Mouse (Mus musculus): ENCODE measurements at regions not wholly inside any gene's neighbourhood (a gene's known extent, or its start where the extent isn't known, plus 50 kb on each side); places are given as distances from the start of the nearest gene placed in this dataset.

- DNase-seq (ENCODE audit: extremely low read depth, low read depth, low spot score) = no peak
- 90% methylated on average over 5 of the region's 5 CpGs for WGBS
- H3K36me3 ChIP-seq (ENCODE audit: control insufficient read depth, insufficient read depth, low read length) = no peaks in the 10 kb centered on the region
- no peak for TF ChIP-seq CTCF (IDR thresholded peaks at IDR 0.05; ENCODE audit: low read depth, low read length)
- TF ChIP-seq POLR2A (IDR thresholded peaks at IDR 0.05; ENCODE audit: extremely low read depth, insufficient read depth, low read length) = no peak
- H3K27me3 ChIP-seq (ENCODE audit: control insufficient read depth, insufficient read depth, low read length) = no peaks in the 10 kb centered on the region
- H3K27ac ChIP-seq (replicated peaks; ENCODE audit: insufficient read depth, low read depth, low read length) = no peak overlapping the region
- H3K9ac ChIP-seq (ENCODE audit: low read depth, low read length) = no peak overlapping the region
- no peak overlapping the region for H3K4me3 ChIP-seq (ENCODE audit: insufficient read depth, low read depth, low read length)
- H3K79me2 ChIP-seq (ENCODE audit: control insufficient read depth, insufficient read depth, low read length) = no peaks in the 10 kb centered on the region
- peaks cover 8% of the 10 kb centered on the region for H3K4me1 ChIP-seq (ENCODE audit: control insufficient read depth, insufficient read depth, low read length)
Observed at GRCm38 (mm10) chr6:6455566-6455965, 122.9 kb downstream of the Sem1 start.

DNA sequence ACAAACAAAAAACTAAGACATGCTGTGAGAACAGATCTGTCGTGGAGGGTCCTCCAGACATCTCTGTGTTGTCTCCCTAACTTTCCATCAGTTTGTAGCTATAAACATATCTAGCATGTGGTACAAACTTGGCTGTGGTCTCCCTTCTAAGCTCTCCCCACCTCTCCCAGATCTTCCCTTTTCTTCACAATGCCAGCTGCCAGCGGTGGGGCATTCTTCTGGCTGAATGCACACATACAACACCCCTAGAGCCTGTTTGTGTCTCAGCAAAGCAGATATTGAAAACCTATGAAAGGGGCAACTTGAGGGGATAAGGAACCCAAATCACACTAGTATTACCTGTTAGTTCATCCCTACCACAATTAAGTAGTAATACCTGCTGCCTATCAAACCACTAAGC is 124.1 kb downstream of the Sem1 start:
- TF ChIP-seq CTCF (IDR thresholded peaks at IDR 0.05; ENCODE audit: low read depth, low read length) (no peak), POLR2A (IDR thresholded peaks at IDR 0.05; ENCODE audit: extremely low read depth, insufficient read depth, low read length) (no peak)
- Histone ChIP-seq H3K9ac (ENCODE audit: low read depth, low read length) (no peak overlapping the region), H3K4me1 (ENCODE audit: control insufficient read depth, insufficient read depth, low read length) (peaks cover 6% of the 10 kb centered on the region; the same call in 1 of the 2 replicates), H3K4me3 (ENCODE audit: insufficient read depth, low read depth, low read length) (no peak overlapping the region), H3K36me3 (ENCODE audit: control insufficient read depth, insufficient read depth, low read length) (no peaks in the 10 kb centered on the region), H3K27me3 (ENCODE audit: control insufficient read depth, insufficient read depth, low read length) (no peaks in the 10 kb centered on the region), H3K27ac (replicated peaks; ENCODE audit: insufficient read depth, low read depth, low read length) (no peak overlapping the region), H3K79me2 (ENCODE audit: control insufficient read depth, insufficient read depth, low read length) (no peaks in the 10 kb centered on the region)
- DNase-seq (ENCODE audit: extremely low read depth, low read depth, low spot score) = no peak
- WGBS = 84% methylated on average over 2 of the region's 2 CpGs

- DNase-seq (ENCODE audit: extremely low read depth, low read depth, low spot score) = no peak
- Histone ChIP-seq H3K79me2 (ENCODE audit: control insufficient read depth, insufficient read depth, low read length) (no peaks in the 10 kb centered on the region), H3K27me3 (ENCODE audit: control insufficient read depth, insufficient read depth, low read length) (no peaks in the 10 kb centered on the region), H3K27ac (replicated peaks; ENCODE audit: insufficient read depth, low read depth, low read length) (no peak overlapping the region), H3K36me3 (ENCODE audit: control insufficient read depth, insufficient read depth, low read length) (no peaks in the 10 kb centered on the region), H3K4me3 (ENCODE audit: insufficient read depth, low read depth, low read length) (no peak overlapping the region), H3K9ac (ENCODE audit: low read depth, low read length) (no peak overlapping the region), H3K4me1 (ENCODE audit: control insufficient read depth, insufficient read depth, low read length) (no peaks in the 10 kb centered on the region)
- no peak for TF ChIP-seq POLR2A (IDR thresholded peaks at IDR 0.05; ENCODE audit: extremely low read depth, insufficient read depth, low read length)
- TF ChIP-seq CTCF (IDR thresholded peaks at IDR 0.05; ENCODE audit: low read depth, low read length) = no peak
- WGBS = 85% methylated on average over 3 of the region's 3 CpGs
Observed at GRCm38 (mm10) chr6:6434855-6435254, 143.6 kb downstream of the Sem1 start.

- no peak overlapping the region for H3K9ac ChIP-seq (ENCODE audit: low read depth, low read length)
- WGBS = 75% methylated on average over 5 of the region's 5 CpGs
- H3K79me2 ChIP-seq (ENCODE audit: control insufficient read depth, insufficient read depth, low read length) = no peaks in the 10 kb centered on the region
- no peaks in the 10 kb centered on the region for H3K27me3 ChIP-seq (ENCODE audit: control insufficient read depth, insufficient read depth, low read length)
- TF ChIP-seq POLR2A (IDR thresholded peaks at IDR 0.05; ENCODE audit: extremely low read depth, insufficient read depth, low read length) (no peak), CTCF (IDR thresholded peaks at IDR 0.05; ENCODE audit: low read depth, low read length) (no peak)
- H3K36me3 ChIP-seq (ENCODE audit: control insufficient read depth, insufficient read depth, low read length) = no peaks in the 10 kb centered on the region
- H3K4me3 ChIP-seq (ENCODE audit: insufficient read depth, low read depth, low read length) = no peak overlapping the region
- no peak for DNase-seq (ENCODE audit: extremely low read depth, low read depth, low spot score)
- H3K4me1 ChIP-seq (ENCODE audit: control insufficient read depth, insufficient read depth, low read length) = no peaks in the 10 kb centered on the region
- no peak overlapping the region for H3K27ac ChIP-seq (replicated peaks; ENCODE audit: insufficient read depth, low read depth, low read length)
Observed at GRCm38 (mm10) chr6:6434261-6434802, 144.1 kb downstream of the Sem1 start.

DNA sequence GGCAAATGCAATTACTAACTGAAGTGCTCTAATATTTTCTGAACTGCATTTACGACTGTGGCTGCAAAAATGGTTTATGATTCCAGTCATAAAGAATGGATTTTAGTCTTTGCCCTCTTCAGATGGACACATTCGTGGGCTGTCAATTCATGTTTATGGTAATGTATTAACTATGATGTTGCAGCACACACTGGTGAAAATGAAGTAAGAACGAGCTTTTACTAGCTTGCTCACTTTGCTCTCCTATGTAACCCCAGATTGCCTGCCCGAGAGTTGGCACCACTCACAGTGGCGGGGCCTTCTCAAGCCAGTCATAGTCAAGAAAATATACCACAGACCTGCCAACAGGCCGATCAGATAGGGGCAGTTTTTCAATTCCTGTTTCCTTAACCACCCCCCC is 145.3 kb downstream of the Sem1 start:
- Histone ChIP-seq H3K9ac (ENCODE audit: low read depth, low read length) (no peak overlapping the region), H3K79me2 (ENCODE audit: control insufficient read depth, insufficient read depth, low read length) (no peaks in the 10 kb centered on the region), H3K27ac (replicated peaks; ENCODE audit: insufficient read depth, low read depth, low read length) (no peak overlapping the region), H3K4me1 (ENCODE audit: control insufficient read depth, insufficient read depth, low read length) (no peaks in the 10 kb centered on the region), H3K36me3 (ENCODE audit: control insufficient read depth, insufficient read depth, low read length) (no peaks in the 10 kb centered on the region), H3K4me3 (ENCODE audit: insufficient read depth, low read depth, low read length) (no peak overlapping the region), H3K27me3 (ENCODE audit: control insufficient read depth, insufficient read depth, low read length) (no peaks in the 10 kb centered on the region)
- TF ChIP-seq CTCF (IDR thresholded peaks at IDR 0.05; ENCODE audit: low read depth, low read length) = no peak
- TF ChIP-seq POLR2A (IDR thresholded peaks at IDR 0.05; ENCODE audit: extremely low read depth, insufficient read depth, low read length) = no peak
- no peak for DNase-seq (ENCODE audit: extremely low read depth, low read depth, low spot score)
- 83% methylated on average over 6 of the region's 6 CpGs for WGBS

- no peaks in the 10 kb centered on the region for H3K36me3 ChIP-seq (ENCODE audit: control insufficient read depth, insufficient read depth, low read length)
- TF ChIP-seq POLR2A (IDR thresholded peaks at IDR 0.05; ENCODE audit: extremely low read depth, insufficient read depth, low read length) (no peak), CTCF (IDR thresholded peaks at IDR 0.05; ENCODE audit: low read depth, low read length) (no peak)
- H3K4me1 ChIP-seq (ENCODE audit: control insufficient read depth, insufficient read depth, low read length) = no peaks in the 10 kb centered on the region
- no peak overlapping the region for H3K9ac ChIP-seq (ENCODE audit: low read depth, low read length)
- DNase-seq (ENCODE audit: extremely low read depth, low read depth, low spot score) = no peak
- H3K27me3 ChIP-seq (ENCODE audit: control insufficient read depth, insufficient read depth, low read length) = no peaks in the 10 kb centered on the region
- H3K27ac ChIP-seq (replicated peaks; ENCODE audit: insufficient read depth, low read depth, low read length) = no peak overlapping the region
- WGBS = 92% methylated on average over 9 of the region's 9 CpGs
- H3K4me3 ChIP-seq (ENCODE audit: insufficient read depth, low read depth, low read length) = no peak overlapping the region
- H3K79me2 ChIP-seq (ENCODE audit: control insufficient read depth, insufficient read depth, low read length) = no peaks in the 10 kb centered on the region
Observed at GRCm38 (mm10) chr6:6414654-6415610, 163.5 kb downstream of the Sem1 start.
